Mouse (Mus musculus) myocyte (in vitro differentiated cells): ENCODE data around the gene Il4ra. TPM values are rescaled to one million over a fixed set of nuclear protein-coding genes. Genes with fewer than 3 reads are reported as not detected.

ENCODE experiments used
- H3K27me3 ChIP-seq: one replicate; pipeline ENCODE4 v1.6.1; 2011; ENCODE audit not compliant: control insufficient read depth, insufficient read depth, insufficient read length
- H3K36me3 ChIP-seq: one replicate; pipeline ENCODE4 v1.6.1; 2011; ENCODE audit not compliant: control insufficient read depth, insufficient read depth
- H3K4me2 ChIP-seq: one replicate; pipeline ENCODE4 v1.6.1; 2011; ENCODE audit warnings: low read depth, control low read depth
- H3K4me3 ChIP-seq: one replicate; pipeline ENCODE4 v1.5.1; 2011; ENCODE audit warnings: mild to moderate bottlenecking, control low read depth, moderate library complexity
- H3K79me2 ChIP-seq: one replicate; pipeline ENCODE4 v1.6.1; 2011; ENCODE audit not compliant: control insufficient read depth, insufficient read depth
- H3ac ChIP-seq: one replicate; pipeline ENCODE4 v1.6.1; 2011; ENCODE audit not compliant: control insufficient read depth, insufficient read length
- CEBPB ChIP-seq: IDR thresholded peaks from 2 replicates; pipeline ENCODE4 v1.6.1; 2011; ENCODE audit warnings: mild to moderate bottlenecking, moderate library complexity; ENCODE audit not compliant: poor library complexity, insufficient read depth, severe bottlenecking
- E2F4 ChIP-seq: IDR thresholded peaks from one replicate; pipeline ENCODE4 v1.6.1; 2011; ENCODE audit warnings: mild to moderate bottlenecking, control low read depth, moderate library complexity; ENCODE audit not compliant: insufficient read depth
- MAX ChIP-seq: IDR thresholded peaks from one replicate; pipeline ENCODE4 v1.6.1; 2011; ENCODE audit warnings: low read depth, mild to moderate bottlenecking, control low read depth
- MYOD1 ChIP-seq, 3 experiments: IDR thresholded peaks; one replicate each; pipeline ENCODE4 v1.6.1; 2011; ENCODE audit warnings: control low read depth in 2 of 3, low read depth in 2 of 3, mild to moderate bottlenecking in 2 of 3, moderate library complexity in 1 of 3; ENCODE audit not compliant: insufficient read length in 2 of 3, control insufficient read depth in 1 of 3
- MYOG ChIP-seq, 3 experiments: IDR thresholded peaks; one replicate each; pipeline ENCODE4 v1.6.1; 2011; ENCODE audit warnings: control low read depth in 2 of 3, low read depth in 2 of 3, mild to moderate bottlenecking in 2 of 3; ENCODE audit not compliant: insufficient read length in 2 of 3, control insufficient read depth in 1 of 3, insufficient read depth in 1 of 3
- POLR2A ChIP-seq: IDR thresholded peaks from one replicate; pipeline ENCODE4 v1.6.1; 2011; ENCODE audit warnings: low read depth, mild to moderate bottlenecking, control low read depth, moderate library complexity; ENCODE audit not compliant: insufficient read length
- POLR2AphosphoS2 ChIP-seq: IDR thresholded peaks from one replicate; pipeline ENCODE4 v1.6.1; 2011; ENCODE audit warnings: low read depth, control low read depth; ENCODE audit not compliant: insufficient read length
- REST ChIP-seq: IDR thresholded peaks from one replicate; pipeline ENCODE4 v1.6.1; 2011; ENCODE audit warnings: mild to moderate bottlenecking, control low read depth, moderate library complexity; ENCODE audit not compliant: insufficient read depth, insufficient read length
- SRF ChIP-seq: IDR thresholded peaks from one replicate; pipeline ENCODE4 v1.6.1; 2011; ENCODE audit warnings: low read depth; ENCODE audit not compliant: control insufficient read depth, insufficient read length
- TCF12 ChIP-seq: IDR thresholded peaks from one replicate; pipeline ENCODE4 v1.6.1; 2011; ENCODE audit warnings: mild to moderate bottlenecking, control low read depth; ENCODE audit not compliant: poor library complexity, insufficient read depth, severe bottlenecking
- TCF3 ChIP-seq: IDR thresholded peaks from one replicate; pipeline ENCODE4 v1.6.1; 2011; ENCODE audit warnings: low read depth, control low read depth; ENCODE audit not compliant: insufficient read length
- USF1 ChIP-seq: IDR thresholded peaks from one replicate; pipeline ENCODE4 v1.6.1; 2011; ENCODE audit warnings: low read depth, mild to moderate bottlenecking, control low read depth, moderate library complexity
- polyA plus RNA-seq: library from polyadenylated mRNA; unstranded; fragments of >200 nt; fragmentation: generic; extraction: Trizol; gene quantifications from one replicate; pipeline ENCODE4 v1.2.1, GENCODE M21; 2012; ENCODE audit warnings: missing spikeins

Il4ra gene
- 10.7 TPM for polyA plus RNA-seq

- TF ChIP-seq MAX, result no peak
- TF ChIP-seq POLR2AphosphoS2, result peak; percentile 76
- TF ChIP-seq POLR2A, result peak; percentile 87
- no peak for TF ChIP-seq CEBPB
- peak; percentile 17 to 71 (median 68) for TF ChIP-seq MYOD1 (IDR thresholded peaks at IDR 0.05; ENCODE audit: control insufficient read depth in 1 of 3, insufficient read length in 2 of 3, low read depth in 2 of 3)
- TF ChIP-seq E2F4, result no peak
- TF ChIP-seq SRF, result peak; percentile 15
- peak; percentile 29 to 78 (median 48) for TF ChIP-seq MYOG (IDR thresholded peaks at IDR 0.05; ENCODE audit: control insufficient read depth in 1 of 3, insufficient read depth in 1 of 3, insufficient read length in 2 of 3, low read depth in 2 of 3)
- Histone ChIP-seq H3K27me3 (no peaks in the 10 kb centered on the region), H3K79me2 (peaks cover 14% of the 10 kb centered on the region), H3K36me3 (no peaks in the 10 kb centered on the region), H3ac (peak within 1 kb of the TSS; percentile 28), H3K4me3 (peak within 1 kb of the TSS; percentile 41), H3K4me2 (peak within 1 kb of the TSS; percentile 79)
Measured at GRCm38 (mm10) chr7:125551766-125552709, at the start of gene Il4ra. Il4ra (plus strand) TSS chr7:125552120.

- H3K27me3 ChIP-seq, result no peaks in the 10 kb centered on the region
- H3K4me3 ChIP-seq, result no peak overlapping the region
- H3K79me2 ChIP-seq, result no peaks in the 10 kb centered on the region
- no peak overlapping the region for H3ac ChIP-seq
- H3K4me2 ChIP-seq, result no peak overlapping the region
- TF ChIP-seq SRF (no peak), USF1 (no peak), E2F4 (no peak), MYOG (IDR thresholded peaks at IDR 0.05; ENCODE audit: control insufficient read depth in 1 of 3, insufficient read depth in 1 of 3, insufficient read length in 2 of 3, low read depth in 2 of 3) (no peak), MAX (no peak), TCF12 (no peak), POLR2AphosphoS2 (no peak), TCF3 (no peak)
- no peaks in the 10 kb centered on the region for H3K36me3 ChIP-seq
Measured at GRCm38 (mm10) chr7:125503374-125504092, 48.4 kb upstream of the Il4ra start.

- no peaks in the 10 kb centered on the region for H3K27me3 ChIP-seq
- no peaks in the 10 kb centered on the region for H3K79me2 ChIP-seq
- no peak overlapping the region for H3K4me3 ChIP-seq
- H3ac ChIP-seq, result no peak overlapping the region
- no peak overlapping the region for H3K4me2 ChIP-seq
- TF ChIP-seq SRF (no peak), MAX (no peak), MYOD1 (IDR thresholded peaks at IDR 0.05; ENCODE audit: control insufficient read depth in 1 of 3, insufficient read length in 2 of 3, low read depth in 2 of 3) (no peak)
- H3K36me3 ChIP-seq, result no peaks in the 10 kb centered on the region
Measured at GRCm38 (mm10) chr7:125504618-125505017, 47.3 kb upstream of the Il4ra start.

GRCm38 (mm10) chr7:125505568-125505967 lies 46.4 kb upstream of the Il4ra start:
- Histone ChIP-seq H3K4me2 (no peak overlapping the region), H3K4me3 (no peak overlapping the region), H3K27me3 (no peaks in the 10 kb centered on the region), H3K79me2 (no peaks in the 10 kb centered on the region), H3K36me3 (no peaks in the 10 kb centered on the region), H3ac (no peak overlapping the region)
- TF ChIP-seq POLR2AphosphoS2 (no peak), TCF12 (no peak), MYOG (IDR thresholded peaks at IDR 0.05; ENCODE audit: control insufficient read depth in 1 of 3, insufficient read depth in 1 of 3, insufficient read length in 2 of 3, low read depth in 2 of 3) (no peak), CEBPB (no peak), TCF3 (no peak), USF1 (no peak), POLR2A (no peak), SRF (no peak), MAX (no peak), MYOD1 (IDR thresholded peaks at IDR 0.05; ENCODE audit: control insufficient read depth in 1 of 3, insufficient read length in 2 of 3, low read depth in 2 of 3) (no peak), REST (no peak)

GRCm38 (mm10) chr7:125507279-125507678 lies 44.6 kb upstream of the Il4ra start:
- TF ChIP-seq CEBPB (no peak), REST (no peak), TCF3 (no peak), POLR2AphosphoS2 (no peak), MAX (no peak), TCF12 (no peak), POLR2A (no peak), USF1 (no peak)

More at GRCm38 (mm10) chr7:125507279-125507678, 44.6 kb upstream of the Il4ra start:
- Histone ChIP-seq H3K4me2 (no peak overlapping the region), H3K79me2 (no peaks in the 10 kb centered on the region), H3K27me3 (no peaks in the 10 kb centered on the region), H3K36me3 (no peaks in the 10 kb centered on the region), H3K4me3 (no peak overlapping the region), H3ac (no peak overlapping the region)
